Mouse (Mus musculus) myocyte (in vitro differentiated cells): ENCODE measurements around the gene Tmem82.

Experiments used
- CEBPB ChIP-seq: IDR thresholded peaks from 2 replicates; pipeline ENCODE4 v1.6.1; 2011; ENCODE audit warnings: mild to moderate bottlenecking, moderate library complexity; ENCODE audit not compliant: poor library complexity, insufficient read depth, severe bottlenecking
- MAX ChIP-seq: IDR thresholded peaks from one replicate; pipeline ENCODE4 v1.6.1; 2011; ENCODE audit warnings: low read depth, mild to moderate bottlenecking, control low read depth
- MYOD1 ChIP-seq, 3 experiments: IDR thresholded peaks; one replicate each; pipeline ENCODE4 v1.6.1; 2011; ENCODE audit warnings: control low read depth in 2 of 3, low read depth in 2 of 3, mild to moderate bottlenecking in 2 of 3, moderate library complexity in 1 of 3; ENCODE audit not compliant: insufficient read length in 2 of 3, control insufficient read depth in 1 of 3
- MYOG ChIP-seq, 3 experiments: IDR thresholded peaks; one replicate each; pipeline ENCODE4 v1.6.1; 2011; ENCODE audit warnings: control low read depth in 2 of 3, low read depth in 2 of 3, mild to moderate bottlenecking in 2 of 3; ENCODE audit not compliant: insufficient read length in 2 of 3, control insufficient read depth in 1 of 3, insufficient read depth in 1 of 3
- POLR2A ChIP-seq: IDR thresholded peaks from one replicate; pipeline ENCODE4 v1.6.1; 2011; ENCODE audit warnings: low read depth, mild to moderate bottlenecking, control low read depth, moderate library complexity; ENCODE audit not compliant: insufficient read length
- POLR2AphosphoS2 ChIP-seq: IDR thresholded peaks from one replicate; pipeline ENCODE4 v1.6.1; 2011; ENCODE audit warnings: low read depth, control low read depth; ENCODE audit not compliant: insufficient read length
- REST ChIP-seq: IDR thresholded peaks from one replicate; pipeline ENCODE4 v1.6.1; 2011; ENCODE audit warnings: mild to moderate bottlenecking, control low read depth, moderate library complexity; ENCODE audit not compliant: insufficient read depth, insufficient read length
- SRF ChIP-seq: IDR thresholded peaks from one replicate; pipeline ENCODE4 v1.6.1; 2011; ENCODE audit warnings: low read depth; ENCODE audit not compliant: control insufficient read depth, insufficient read length
- USF1 ChIP-seq: IDR thresholded peaks from one replicate; pipeline ENCODE4 v1.6.1; 2011; ENCODE audit warnings: low read depth, mild to moderate bottlenecking, control low read depth, moderate library complexity

DNA sequence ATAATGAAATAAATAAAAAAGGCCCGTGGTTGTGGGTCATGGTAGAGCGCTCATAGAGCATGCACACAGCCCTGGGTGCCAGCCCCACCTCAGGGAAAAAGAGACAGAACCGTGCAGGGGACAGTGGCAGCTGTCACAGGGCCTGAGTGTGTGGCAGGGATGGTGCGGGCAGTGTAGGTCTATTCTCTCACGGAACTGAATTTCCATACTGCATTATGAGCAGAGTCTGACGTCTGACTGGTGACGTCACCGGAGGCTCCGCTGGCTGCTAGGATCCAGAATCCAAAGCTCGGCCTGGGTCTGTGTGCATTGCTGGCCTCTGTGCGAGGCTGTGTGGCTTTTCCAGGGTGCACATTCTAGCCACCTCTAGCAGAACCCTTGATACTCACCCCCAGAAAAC, 42.5 kb upstream of the Tmem82 start:
- TF ChIP-seq MAX (no peak), POLR2A (no peak), POLR2AphosphoS2 (no peak), MYOG (IDR thresholded peaks at IDR 0.05; ENCODE audit: control insufficient read depth in 1 of 3, insufficient read depth in 1 of 3, insufficient read length in 2 of 3, low read depth in 2 of 3) (no peak), CEBPB (no peak), SRF (no peak), REST (no peak), MYOD1 (IDR thresholded peaks at IDR 0.05; ENCODE audit: control insufficient read depth in 1 of 3, insufficient read length in 2 of 3, low read depth in 2 of 3) (no peak), USF1 (no peak)
